Mouse (Mus musculus): ENCODE measurements around the gene Ugt2b38. TPM values are rescaled to one million over a fixed set of nuclear protein-coding genes. Genes with fewer than 3 reads are reported as not detected.
"Not testable (repeated sequence)": the region's sequence is repeated elsewhere in the genome, so short reads cannot be mapped to it uniquely, and the experiment has no call there.

The Ugt2b38 gene
- polyA plus RNA-seq, 1 experiment: not detected

GRCm38 (mm10) chr5:87375874-87376383 is 48.1 kb downstream of the Ugt2b38 start:
- no peak for DNase-seq (ENCODE audit: low read depth)
- TF ChIP-seq POLR2A (IDR thresholded peaks at IDR 0.05; ENCODE audit: borderline replicate concordance, extremely low read depth, insufficient read depth, insufficient read length, poor library complexity, severe bottlenecking) (no peak), CTCF (IDR thresholded peaks at IDR 0.05; ENCODE audit: borderline replicate concordance, extremely low read depth, insufficient read depth, insufficient read length) (no peak)

DNA sequence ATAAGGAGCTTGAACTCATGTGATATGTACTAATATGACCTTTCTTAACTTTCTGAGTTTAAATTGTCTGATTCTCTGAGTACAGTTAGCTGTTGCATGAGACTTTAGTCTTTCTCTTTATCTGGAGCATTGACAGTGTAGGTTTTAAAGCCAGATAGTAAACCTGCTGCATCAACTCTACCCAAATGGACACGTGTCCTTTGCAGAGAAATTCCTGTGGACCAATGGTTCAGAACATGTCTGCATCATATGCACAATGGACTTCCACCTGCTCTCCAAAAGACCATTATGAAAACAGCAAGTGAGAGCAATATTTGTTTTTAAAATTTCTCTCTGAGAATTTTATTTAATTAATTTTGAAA is 50.5 kb downstream of the Ugt2b38 start:
- no peak for DNase-seq (ENCODE audit: low read depth)
- no peak for TF ChIP-seq POLR2A (IDR thresholded peaks at IDR 0.05; ENCODE audit: borderline replicate concordance, extremely low read depth, insufficient read depth, insufficient read length, poor library complexity, severe bottlenecking)
- no peak for TF ChIP-seq CTCF (IDR thresholded peaks at IDR 0.05; ENCODE audit: borderline replicate concordance, extremely low read depth, insufficient read depth, insufficient read length)

DNA sequence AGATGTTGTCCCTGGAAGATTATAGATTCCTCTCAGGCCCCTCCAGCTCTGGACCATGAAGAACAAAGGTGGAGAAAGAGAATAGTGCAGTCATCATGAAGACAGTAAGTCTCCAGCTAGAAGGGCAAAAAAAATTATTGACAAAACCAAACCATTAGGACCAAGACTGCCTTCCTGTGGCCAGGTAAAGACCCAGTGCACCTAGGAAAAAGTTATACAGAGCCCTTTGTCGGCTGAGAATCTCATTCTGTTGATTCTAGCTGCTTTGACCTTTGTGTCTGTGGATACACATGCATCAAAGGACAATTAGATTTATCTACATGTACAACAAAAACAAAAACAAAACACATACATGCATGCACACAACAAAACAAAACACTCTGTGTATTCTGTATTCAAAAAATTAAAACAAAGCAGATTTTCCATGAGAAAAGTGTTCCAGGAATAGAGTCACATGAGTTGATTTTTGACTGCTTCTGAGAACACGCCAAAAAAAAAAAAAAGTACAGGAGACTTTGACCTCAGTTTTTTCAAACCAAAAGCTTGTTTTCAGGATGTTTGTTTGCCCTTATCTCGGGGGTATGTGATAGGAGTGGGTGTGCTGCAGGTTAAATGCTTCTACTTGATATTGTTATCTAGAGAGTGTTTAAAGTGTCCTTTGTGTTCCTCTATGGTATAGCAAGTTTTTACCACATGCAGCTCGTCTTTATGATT is 51.1 kb downstream of the Ugt2b38 start:
- not testable (repeated sequence) for DNase-seq (ENCODE audit: low read depth)

Other genes with a start within 250 kb of the Ugt2b38 start
- not detected in 2 replicates for gene Ugt2b37, start 169.4 kb downstream of the Ugt2b38 start, polyA plus RNA-seq (2012; rRNA removed)
- gene Ugt2a3, start 87.0 kb downstream of the Ugt2b38 start, polyA plus RNA-seq (2012; rRNA removed): not detected in 2 replicates
- gene Ugt2a2, start 58.1 kb upstream of the Ugt2b38 start, polyA plus RNA-seq (2012; rRNA removed): not detected in 2 replicates
- gene Gm43638, start 62.6 kb upstream of the Ugt2b38 start, polyA plus RNA-seq (2012; rRNA removed): not detected in 2 replicates
- not detected in 2 replicates for gene Ugt2a1, start 66.7 kb upstream of the Ugt2b38 start, polyA plus RNA-seq (2012; rRNA removed)
- gene Sult1b1, start 114.0 kb upstream of the Ugt2b38 start, polyA plus RNA-seq (2012; rRNA removed): not detected in 2 replicates
- gene Sult1d1, start 144.8 kb upstream of the Ugt2b38 start, polyA plus RNA-seq (2012; rRNA removed): not detected in 2 replicates
- not detected in 2 replicates for gene Sult1e1, start 167.4 kb upstream of the Ugt2b38 start, polyA plus RNA-seq (2012; rRNA removed)
- gene Csn1s1, start 242.0 kb upstream of the Ugt2b38 start, polyA plus RNA-seq (2012; rRNA removed): not detected in 2 replicates

All from brain, embryonic 14.5 days (tissue).